Mouse (Mus musculus): Measurements from ENCODE around the gene Nup133. TPM values are rescaled to one million over a fixed set of nuclear protein-coding genes. Genes with fewer than 3 reads are reported as not detected.

The Nup133 gene
- total and polyA plus RNA-seq, 3 experiments, result 49.6 to 58.1 (median 58.0) TPM

DNA sequence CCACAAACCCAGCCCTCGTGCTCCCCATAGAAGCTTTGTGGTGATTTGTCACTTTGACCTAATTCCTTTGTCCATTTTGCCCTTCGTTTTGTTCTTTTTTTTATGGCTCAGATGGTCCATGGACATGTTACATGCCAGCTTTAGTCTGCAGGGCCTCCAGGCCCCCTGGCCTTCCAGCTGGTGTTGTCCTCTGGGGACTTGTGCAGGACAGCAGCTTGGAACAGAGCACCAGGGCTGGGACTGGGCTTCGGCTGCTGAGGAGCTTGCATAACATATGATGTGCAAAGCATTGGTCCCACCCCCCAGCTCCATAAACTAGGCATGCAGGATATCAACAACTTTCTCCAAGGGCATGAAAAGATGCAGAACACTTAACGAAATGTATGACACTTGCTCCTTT lies 59.3 kb downstream of the Nup133 start:
- H3K4me3 ChIP-seq (ENCODE audit: control insufficient read depth in 1 of 2, insufficient read depth in 1 of 2, low read depth in 2 of 2, low read length in 2 of 2), result no peak overlapping the region
- peaks cover 2 to 5% of the 10 kb centered on the region in 2 experiments; a peak in 2 of 4 replicates for H3K27me3 ChIP-seq (ENCODE audit: control insufficient read depth in 1 of 2, insufficient read depth in 2 of 2, low read length in 2 of 2)
- no peaks in the 10 kb centered on the region for H3K9me3 ChIP-seq (replicated peaks; ENCODE audit: insufficient read depth, low read length)
- H3K4me1 ChIP-seq (ENCODE audit: control insufficient read depth in 1 of 2, insufficient read depth in 2 of 2, low read length in 2 of 2), result no peaks in the 10 kb centered on the region
- no peak overlapping the region for H3K9ac ChIP-seq (ENCODE audit: control insufficient read depth, low read depth, low read length, poor library complexity, severe bottlenecking)
- no peaks in the 10 kb centered on the region for H3K36me3 ChIP-seq (ENCODE audit: control insufficient read depth in 1 of 2, insufficient read depth in 2 of 2, low read length in 2 of 2)
- no peaks in the 10 kb centered on the region for H3K79me2 ChIP-seq (ENCODE audit: control insufficient read depth, insufficient read depth, low read length, poor library complexity)
- no peak for TF ChIP-seq ELF1 (IDR thresholded peaks at IDR 0.05; ENCODE audit: low read depth, low read length)
- no peak for TF ChIP-seq MAFK (IDR thresholded peaks at IDR 0.05; ENCODE audit: borderline replicate concordance, low read depth, low read length)
- TF ChIP-seq MEF2A (IDR thresholded peaks at IDR 0.05; ENCODE audit: extremely low read depth, insufficient replicate concordance, low read depth, low read length, poor library complexity, severe bottlenecking), result no peak
- TF ChIP-seq ZNF384 (IDR thresholded peaks at IDR 0.05; ENCODE audit: low read depth, low read length), result no peak
- no peak for TF ChIP-seq RAD21 (IDR thresholded peaks at IDR 0.05; ENCODE audit: low read depth, low read length)
- TF ChIP-seq MAX (IDR thresholded peaks at IDR 0.05; ENCODE audit: low read length), result no peak
- no peak for TF ChIP-seq SIN3A (IDR thresholded peaks at IDR 0.05; ENCODE audit: low read length)
- no peak for TF ChIP-seq E2F4 (IDR thresholded peaks at IDR 0.05; ENCODE audit: borderline replicate concordance, low read depth, low read length)
- TF ChIP-seq ZKSCAN1 (IDR thresholded peaks at IDR 0.05; ENCODE audit: low read depth, low read length), result no peak
- no peak for TF ChIP-seq MAZ (IDR thresholded peaks at IDR 0.05; ENCODE audit: low read depth, low read length)
- TF ChIP-seq CTCF (IDR thresholded peaks at IDR 0.05 in 2 of 3, conservative IDR thresholded peaks at IDR 0.05 in 1 of 3; ENCODE audit: control insufficient read depth in 1 of 3, insufficient read depth in 1 of 3, low read depth in 2 of 3, low read length in 3 of 3, poor library complexity in 1 of 3, severe bottlenecking in 1 of 3), result no peak
- TF ChIP-seq ETS1 (IDR thresholded peaks at IDR 0.05; ENCODE audit: low read depth, low read length), result no peak
- TF ChIP-seq NELFE (IDR thresholded peaks at IDR 0.05; ENCODE audit: low read depth, low read length), result no peak
- no peak for TF ChIP-seq BHLHE40 (IDR thresholded peaks at IDR 0.05; ENCODE audit: borderline replicate concordance, low read depth, low read length)
- no peak for TF ChIP-seq NRF1 (IDR thresholded peaks at IDR 0.05; ENCODE audit: insufficient read depth, low read depth, low read length, poor library complexity, severe bottlenecking)
- TF ChIP-seq CHD1 (IDR thresholded peaks at IDR 0.05; ENCODE audit: low read depth, low read length), result no peak
- no peak for TF ChIP-seq RCOR1 (IDR thresholded peaks at IDR 0.05; ENCODE audit: low read depth, low read length)
- TF ChIP-seq SMC3 (IDR thresholded peaks at IDR 0.05; ENCODE audit: low read depth, low read length), result no peak
- no peak for TF ChIP-seq USF2 (IDR thresholded peaks at IDR 0.05; ENCODE audit: borderline replicate concordance in 1 of 2, insufficient read depth in 1 of 2, low read depth in 1 of 2, low read length in 2 of 2)
- TF ChIP-seq EP300 (IDR thresholded peaks at IDR 0.05; ENCODE audit: low read depth in 1 of 2, low read length in 2 of 2), result no peak
- H3K27ac ChIP-seq (ENCODE audit: control insufficient read depth, low read depth, low read length), result no peak overlapping the region
- no peak for DNase-seq (ENCODE audit: low read depth, low spot score)

DNA sequence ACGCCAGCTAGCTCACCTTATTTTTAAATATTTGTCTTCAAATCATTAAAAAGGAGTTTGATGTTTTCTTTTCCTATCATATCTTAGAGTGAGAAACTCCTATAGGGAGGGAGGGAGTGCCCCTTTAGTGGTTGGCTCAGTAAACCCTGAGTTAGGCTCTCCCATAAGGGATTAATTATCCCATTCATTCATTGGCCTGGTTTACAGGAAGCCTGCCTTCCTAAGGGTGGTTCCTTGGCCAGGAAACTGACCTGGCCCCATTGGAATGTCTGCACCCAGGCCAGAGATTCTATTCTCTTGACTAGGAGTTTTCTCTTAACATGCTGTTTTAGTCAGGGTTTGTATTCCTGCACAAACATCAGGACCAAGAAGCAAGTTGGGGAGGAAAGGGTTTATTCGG lies 61.1 kb downstream of the Nup133 start:
- Histone ChIP-seq H3K4me3 (ENCODE audit: control insufficient read depth in 1 of 2, insufficient read depth in 1 of 2, low read depth in 2 of 2, low read length in 2 of 2) (no peak overlapping the region), H3K27me3 (ENCODE audit: control insufficient read depth in 1 of 2, insufficient read depth in 2 of 2, low read length in 2 of 2) (peaks cover 2 to 7% of the 10 kb centered on the region in 2 experiments; a peak in 2 of 4 replicates), H3K9me3 (replicated peaks; ENCODE audit: insufficient read depth, low read length) (no peaks in the 10 kb centered on the region), H3K27ac (ENCODE audit: control insufficient read depth, low read depth, low read length) (no peak overlapping the region), H3K36me3 (ENCODE audit: control insufficient read depth in 1 of 2, insufficient read depth in 2 of 2, low read length in 2 of 2) (no peaks in the 10 kb centered on the region; a peak in 1 of 4 replicates), H3K79me2 (ENCODE audit: control insufficient read depth, insufficient read depth, low read length, poor library complexity) (no peaks in the 10 kb centered on the region), H3K4me1 (ENCODE audit: control insufficient read depth in 1 of 2, insufficient read depth in 2 of 2, low read length in 2 of 2) (peaks cover 0 to 2% of the 10 kb centered on the region in 2 experiments; a peak in 1 of 4 replicates), H3K9ac (ENCODE audit: control insufficient read depth, low read depth, low read length, poor library complexity, severe bottlenecking) (no peak overlapping the region)
- TF ChIP-seq MEF2A (IDR thresholded peaks at IDR 0.05; ENCODE audit: extremely low read depth, insufficient replicate concordance, low read depth, low read length, poor library complexity, severe bottlenecking), result no peak
- no peak for TF ChIP-seq NELFE (IDR thresholded peaks at IDR 0.05; ENCODE audit: low read depth, low read length)
- no peak for TF ChIP-seq SIN3A (IDR thresholded peaks at IDR 0.05; ENCODE audit: low read length)
- DNase-seq (ENCODE audit: low read depth, low spot score), result no peak
